Mouse (Mus musculus): ENCODE measurements around the gene Hmgxb4.
"Not testable (repeated sequence)": the region's sequence is repeated elsewhere in the genome, so short reads cannot be mapped to it uniquely, and the experiment has no call there.

The Hmgxb4 gene

DNA sequence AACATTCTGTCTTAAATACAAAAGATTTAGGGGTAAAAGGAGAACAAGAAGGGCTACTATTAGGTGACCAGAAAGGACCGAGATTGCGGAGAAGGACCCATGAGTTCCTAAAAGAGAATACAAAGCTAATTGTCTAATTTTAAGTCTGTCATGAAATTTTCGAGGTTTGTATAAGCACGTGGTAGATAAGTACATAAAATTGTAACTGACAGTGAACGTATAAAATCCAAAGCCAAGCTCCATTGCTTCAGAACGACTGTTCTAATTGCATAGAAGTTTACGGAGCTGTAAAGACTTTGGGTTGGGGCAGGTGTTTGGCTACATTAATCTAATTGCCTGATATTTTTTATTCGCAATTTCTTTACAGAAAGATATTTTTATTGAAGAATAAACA lies at the start of gene Hmgxb4:
TSS of gene Hmgxb4 (plus strand) at position 276 of the 394 bp plus-strand sequence.
- no peak for DNase-seq (ENCODE audit: low spot score in 2 of 2)

DNA sequence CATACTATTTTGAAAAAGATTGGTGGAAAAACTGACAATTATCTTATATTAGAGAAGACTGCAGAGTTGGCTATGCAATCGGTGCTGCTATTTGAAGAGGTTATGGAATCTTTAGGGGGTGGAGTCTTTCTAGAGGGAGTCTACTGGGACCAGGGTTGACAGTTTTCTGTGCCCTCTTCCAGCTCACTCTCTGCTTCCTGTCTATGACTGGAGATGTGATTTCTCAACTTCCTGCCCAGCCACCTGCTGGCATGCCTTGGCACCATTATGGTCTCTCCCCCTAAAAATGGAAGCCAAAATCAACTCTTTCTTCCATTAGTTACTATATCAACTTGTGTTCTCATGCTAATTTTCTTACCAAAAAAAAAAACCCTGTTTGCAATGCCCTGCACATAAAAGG lies 43.7 kb upstream of the Hmgxb4 start:
- no peak for DNase-seq (ENCODE audit: low spot score in 2 of 2)

DNA sequence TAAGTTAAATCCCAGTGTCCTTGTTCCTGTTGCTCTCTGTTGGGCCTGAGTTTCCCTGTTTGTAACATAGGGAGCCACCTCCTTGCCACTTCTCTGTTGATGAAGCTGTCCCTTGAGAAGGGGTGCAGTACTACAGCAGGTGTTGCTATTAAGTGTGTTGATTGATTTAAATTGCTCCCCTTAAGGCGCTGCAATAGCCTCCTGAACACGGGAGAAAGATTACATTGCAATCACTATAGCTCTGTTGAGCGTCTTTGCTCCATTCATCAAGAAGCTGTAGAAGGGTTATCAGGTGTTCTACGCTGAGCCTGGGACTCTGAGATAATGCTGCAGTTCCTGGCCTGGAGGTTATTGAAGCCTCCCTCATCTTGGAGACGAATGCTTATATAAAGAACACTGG lies 29.2 kb upstream of the Hmgxb4 start:
- no peak for DNase-seq (ENCODE audit: low spot score in 2 of 2)

DNA sequence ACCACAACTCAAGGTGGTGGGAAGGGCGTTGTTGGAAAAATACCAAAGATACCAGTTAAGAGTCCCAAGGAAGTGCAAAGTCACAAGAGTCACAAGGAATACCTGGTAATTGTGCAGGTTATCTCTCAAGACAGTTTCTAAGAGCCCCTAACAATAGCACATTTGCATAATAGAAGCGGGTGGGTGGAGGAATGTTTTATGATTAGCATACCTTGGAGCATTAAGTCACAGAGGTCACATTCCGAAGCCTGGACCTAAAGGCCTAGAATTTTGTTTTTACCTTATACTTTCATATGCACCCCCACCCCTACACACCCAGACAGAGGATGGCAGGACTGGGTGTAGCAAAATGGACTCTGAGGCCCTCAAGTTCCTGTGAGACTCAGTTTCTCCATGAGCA lies 22.9 kb upstream of the Hmgxb4 start:
- DNase-seq (ENCODE audit: low spot score in 2 of 2): not testable (repeated sequence)

DNA sequence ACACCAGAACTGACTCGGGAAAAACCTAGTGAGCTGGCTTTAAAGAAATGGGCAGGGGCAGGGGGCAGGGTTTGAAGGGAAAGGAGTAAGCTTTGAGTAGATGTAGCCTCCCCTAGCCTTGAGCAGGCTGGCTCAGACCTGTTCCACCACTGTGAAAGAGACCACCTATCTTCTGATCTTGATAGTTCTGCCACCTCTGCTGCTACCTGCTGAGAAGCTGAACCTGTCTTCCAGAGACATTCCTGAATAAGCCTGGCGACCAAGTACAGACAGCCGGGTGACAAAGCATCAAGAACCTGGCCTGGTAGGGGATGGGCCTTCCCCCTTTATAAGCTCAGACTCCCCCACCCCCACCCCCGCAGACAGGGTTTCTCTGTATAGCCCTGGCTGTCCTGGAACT lies 21.5 kb upstream of the Hmgxb4 start:
- DNase-seq (ENCODE audit: low spot score in 2 of 2): no peak

DNA sequence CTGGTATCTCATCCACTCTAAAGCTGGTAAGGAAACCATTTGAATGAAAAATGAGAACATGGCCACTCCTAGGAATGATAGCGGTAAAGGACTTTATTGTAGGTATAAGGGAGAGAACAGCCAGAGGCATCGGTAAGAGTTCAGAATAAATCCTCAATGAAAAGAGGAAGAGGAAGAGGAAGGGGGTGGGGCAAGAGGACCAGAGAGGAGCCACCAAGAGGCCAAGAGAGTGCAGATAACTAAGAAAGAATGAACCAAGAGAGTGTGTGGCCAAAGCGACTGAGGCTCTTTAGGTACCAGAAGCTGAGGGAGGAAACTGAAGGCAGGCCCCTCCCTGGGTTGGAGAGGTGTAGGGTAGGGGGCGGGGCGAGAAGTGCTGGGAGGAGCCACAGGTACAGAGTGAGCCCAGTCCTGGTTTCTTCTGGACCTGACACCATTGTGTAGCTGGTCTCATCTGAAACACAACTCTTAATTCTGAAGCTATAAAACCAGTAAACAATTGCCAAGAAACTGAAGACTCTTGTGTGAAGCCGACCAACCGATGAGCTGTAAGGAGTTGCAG lies 20.8 kb upstream of the Hmgxb4 start:
- DNase-seq (ENCODE audit: low spot score in 2 of 2): no peak

DNA sequence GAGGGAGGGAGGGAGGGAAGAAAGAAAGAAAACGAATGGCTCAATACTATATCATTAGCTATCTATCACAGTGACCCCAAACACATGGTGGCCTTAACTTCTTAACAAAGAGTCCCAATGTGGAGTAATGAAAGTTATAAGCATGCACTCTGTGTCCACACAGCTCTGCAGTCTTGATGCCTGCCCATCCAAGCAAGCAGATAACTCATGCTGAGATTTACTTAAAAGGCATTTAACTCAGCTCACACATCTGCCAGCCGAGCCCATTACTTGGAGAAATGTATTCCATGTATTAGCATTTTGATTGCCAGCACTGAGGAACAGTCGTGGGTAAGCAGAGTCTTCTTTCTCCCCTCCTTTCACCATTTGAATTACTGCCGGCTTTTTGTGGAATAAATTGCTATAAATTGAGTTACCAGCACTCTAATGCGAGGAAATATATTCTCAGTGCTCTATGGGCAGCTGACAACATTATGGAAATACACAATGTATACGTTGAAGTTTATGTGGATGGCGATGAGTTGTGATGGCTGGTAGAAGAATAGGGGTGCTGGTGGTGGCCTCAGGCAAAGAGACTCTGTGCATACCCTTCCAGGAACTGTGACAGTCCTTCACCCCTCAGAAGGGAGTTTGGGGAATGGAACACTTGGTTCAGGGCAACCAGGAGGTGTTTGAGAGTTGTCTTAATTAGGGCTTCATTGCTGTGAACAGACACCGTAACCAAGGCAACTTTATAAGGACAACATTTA lies 19.9 kb upstream of the Hmgxb4 start:
- DNase-seq (ENCODE audit: low spot score in 2 of 2): no peak

DNA sequence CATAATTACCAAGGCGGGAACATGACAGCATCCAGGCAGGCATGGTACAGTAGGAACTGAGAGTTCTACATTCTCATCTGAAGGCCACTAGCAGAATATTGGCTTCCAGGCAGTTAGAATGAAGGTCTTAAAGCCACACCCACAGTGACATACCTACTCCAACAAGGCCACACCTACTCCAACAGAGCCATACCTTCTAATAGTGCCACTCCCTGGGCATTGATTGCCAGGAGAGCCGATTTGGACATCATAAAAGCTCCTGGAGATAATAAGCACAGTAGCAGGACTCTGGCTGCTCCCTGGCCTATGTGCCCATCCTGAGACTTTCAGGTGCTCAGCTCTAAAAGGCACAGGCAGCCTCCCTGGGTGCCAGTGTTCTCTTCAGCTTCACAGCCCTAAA lies 19.3 kb upstream of the Hmgxb4 start:
- DNase-seq (ENCODE audit: low spot score in 2 of 2): no peak

DNA sequence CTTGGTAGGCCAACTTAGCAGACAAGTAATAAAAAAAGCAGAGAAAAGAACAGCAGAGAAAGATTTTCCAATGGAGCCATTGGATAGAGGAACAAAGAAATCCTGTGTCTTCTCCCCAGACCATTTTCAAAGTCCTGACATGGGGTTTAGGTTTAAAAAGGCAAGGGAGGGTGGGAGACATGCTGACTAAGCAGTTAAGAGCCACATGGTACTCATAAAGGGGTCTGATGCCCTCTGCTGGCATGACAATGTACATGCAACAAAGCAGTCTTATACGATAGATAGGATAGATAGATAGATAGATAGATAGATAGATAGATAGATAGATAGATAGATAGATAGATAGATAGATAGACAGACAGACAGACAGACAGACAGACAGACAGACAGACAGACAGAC lies 15.7 kb upstream of the Hmgxb4 start:
- no peak for DNase-seq (ENCODE audit: low spot score in 2 of 2)

DNA sequence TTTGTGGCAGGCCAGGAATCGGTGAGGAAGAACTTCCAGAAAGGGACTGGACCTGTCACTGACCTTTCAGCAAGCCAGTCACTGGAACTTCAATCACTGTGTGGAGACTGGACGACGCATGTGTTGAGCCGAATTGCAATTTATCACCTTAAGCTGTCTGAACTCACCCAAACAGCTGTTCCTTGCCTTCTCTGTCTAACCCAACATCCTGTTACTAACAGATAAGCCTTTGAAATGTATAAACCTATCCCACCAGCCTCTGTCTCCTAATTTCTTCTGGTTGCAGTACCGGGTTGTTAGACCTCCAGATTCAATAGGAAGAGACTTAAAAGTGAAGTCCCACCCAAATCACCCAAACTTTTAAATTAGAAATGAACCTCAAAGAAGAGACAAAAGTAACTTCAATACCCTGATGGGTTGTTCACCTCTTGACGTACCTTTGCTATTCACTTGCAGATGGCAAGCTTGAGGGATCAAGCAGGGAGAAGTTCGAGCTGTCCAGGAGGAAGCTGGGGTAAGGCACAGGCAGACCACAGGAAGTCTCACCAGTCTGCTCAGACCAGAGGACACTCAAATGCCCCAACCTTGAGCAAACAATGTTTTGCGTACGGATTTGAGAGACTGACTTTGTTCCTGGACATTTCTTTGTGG lies 13.0 kb upstream of the Hmgxb4 start:
- no peak for DNase-seq (ENCODE audit: low spot score in 2 of 2)

DNA sequence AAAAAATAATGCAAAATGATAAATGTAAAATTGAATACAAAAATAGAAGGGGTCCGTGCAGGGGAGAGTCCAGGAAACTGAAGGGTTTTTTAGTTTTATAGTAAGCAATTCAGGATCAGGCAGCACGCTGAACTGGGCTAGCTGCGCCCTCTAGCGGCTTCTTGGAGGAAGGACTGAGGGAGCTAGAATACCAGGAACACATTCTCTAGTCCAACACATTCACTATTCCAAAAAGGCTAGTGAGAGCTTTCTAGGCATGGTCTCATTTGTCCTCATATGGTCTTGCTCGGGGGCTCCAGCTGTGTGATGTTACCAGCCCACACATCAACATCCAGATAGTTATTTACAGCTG lies 12.5 kb upstream of the Hmgxb4 start:
- DNase-seq (ENCODE audit: low spot score in 2 of 2): peak; percentile 38 to 82

DNA sequence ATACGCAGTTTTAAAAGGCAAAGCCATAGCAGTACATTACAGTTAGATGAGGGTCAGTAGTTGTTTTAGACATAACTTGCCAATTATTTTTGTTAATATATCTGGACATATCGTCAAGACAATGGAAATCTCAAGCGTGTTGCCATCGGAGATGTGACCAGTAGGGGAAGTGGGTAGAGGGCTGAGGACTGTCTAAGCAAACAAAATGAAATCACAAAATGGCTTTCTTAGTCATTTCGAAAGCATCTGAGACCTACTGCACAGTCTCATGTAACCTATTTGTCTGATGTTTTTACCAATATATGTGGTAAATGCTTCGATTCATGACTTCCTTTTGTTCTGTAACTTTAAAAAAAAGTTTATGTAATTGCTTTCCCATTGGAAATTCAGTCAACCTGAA lies 11.3 kb upstream of the Hmgxb4 start:
- DNase-seq (ENCODE audit: low spot score in 2 of 2): no peak

DNA sequence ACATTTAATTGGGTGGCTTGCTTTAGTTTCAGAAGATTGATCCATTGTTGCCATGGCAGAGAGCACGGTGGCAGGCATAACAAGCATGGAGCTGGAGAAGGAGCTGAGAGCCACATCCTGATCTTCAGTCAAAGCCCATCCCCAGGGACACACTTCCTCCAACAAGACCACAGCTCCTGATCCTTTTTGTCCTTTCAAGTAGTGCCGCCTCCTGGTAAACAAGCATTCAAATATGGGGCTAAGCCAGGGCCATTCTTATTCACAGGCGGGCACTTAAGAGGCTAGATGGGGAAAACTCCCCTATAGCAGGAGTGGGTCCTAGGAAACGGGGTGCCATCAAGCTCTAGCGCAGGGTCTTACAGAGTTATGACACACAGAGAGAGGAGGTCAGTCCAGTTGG lies 5.7 kb upstream of the Hmgxb4 start:
- DNase-seq (ENCODE audit: low spot score in 2 of 2): no peak

DNA sequence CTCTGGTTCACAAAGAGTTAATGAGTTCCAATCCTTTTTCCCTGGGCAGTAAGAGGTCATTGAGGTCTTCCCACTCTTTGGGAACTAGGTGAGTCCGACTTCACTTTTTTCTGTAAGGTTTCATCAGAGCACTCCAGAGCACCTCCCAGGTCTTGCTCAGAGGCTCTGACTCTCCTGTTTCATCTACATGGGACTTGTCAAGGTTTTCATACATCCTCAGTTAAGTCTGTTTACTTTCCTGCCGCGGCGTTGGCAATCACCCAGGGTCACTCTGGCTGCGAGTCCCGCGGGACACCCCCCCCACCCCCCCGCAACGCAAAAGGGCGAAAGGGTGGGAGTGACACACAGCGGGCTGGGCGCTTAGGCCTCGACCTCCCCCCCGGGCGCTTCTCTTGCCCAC lies 3.1 kb upstream of the Hmgxb4 start:
- no peak for DNase-seq (ENCODE audit: low spot score in 2 of 2)

DNA sequence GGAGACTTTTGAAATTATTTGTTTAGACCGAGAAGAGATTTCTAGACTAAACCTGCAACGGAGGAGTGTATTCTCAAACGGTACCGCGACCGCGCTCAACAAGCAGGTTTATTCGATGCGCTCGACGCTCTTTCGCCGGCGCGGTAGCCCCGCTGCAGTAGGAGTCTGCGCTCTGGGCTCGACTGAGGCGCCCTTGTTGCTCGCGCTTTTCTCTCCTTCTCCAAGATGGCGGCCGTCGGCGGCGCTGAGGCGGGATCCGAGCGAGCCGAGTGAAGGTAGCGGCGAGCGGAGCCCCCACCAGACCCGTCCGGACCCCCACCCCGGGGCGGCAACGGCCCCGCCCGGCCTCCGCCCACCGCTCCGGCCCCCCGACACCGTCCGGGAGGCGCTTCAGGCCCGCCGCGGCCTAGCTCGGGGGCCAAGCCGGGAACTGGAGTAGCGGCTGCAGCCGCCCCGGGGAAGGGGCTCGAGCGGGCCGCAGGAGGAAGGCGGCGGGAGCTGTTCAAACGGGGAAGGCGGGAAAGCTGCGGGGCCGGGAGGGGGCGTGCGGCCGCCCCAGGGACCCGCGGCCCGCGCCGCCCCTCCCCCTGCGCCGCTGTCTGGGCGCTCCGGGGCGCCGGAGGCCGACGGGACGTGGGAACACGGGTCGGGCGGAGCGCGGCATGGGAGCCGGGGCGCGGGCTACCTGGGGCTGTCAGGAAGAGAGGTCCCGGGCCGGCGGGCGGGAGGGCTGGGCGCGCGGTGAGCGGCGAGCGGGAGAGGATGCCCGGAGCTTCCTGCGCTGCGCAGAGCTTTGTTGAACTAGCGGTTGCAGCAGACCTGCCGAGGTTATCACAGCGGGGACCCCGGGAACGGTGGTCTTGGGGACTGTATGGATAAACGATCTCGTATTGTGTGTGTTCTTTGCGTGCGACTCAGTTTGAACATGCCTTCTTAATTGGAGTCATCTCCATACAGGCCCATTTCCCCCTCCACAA lies 607 bp downstream of the Hmgxb4 start:
- peak; percentile 84 to 92 for DNase-seq (ENCODE audit: low spot score in 2 of 2)

DNA sequence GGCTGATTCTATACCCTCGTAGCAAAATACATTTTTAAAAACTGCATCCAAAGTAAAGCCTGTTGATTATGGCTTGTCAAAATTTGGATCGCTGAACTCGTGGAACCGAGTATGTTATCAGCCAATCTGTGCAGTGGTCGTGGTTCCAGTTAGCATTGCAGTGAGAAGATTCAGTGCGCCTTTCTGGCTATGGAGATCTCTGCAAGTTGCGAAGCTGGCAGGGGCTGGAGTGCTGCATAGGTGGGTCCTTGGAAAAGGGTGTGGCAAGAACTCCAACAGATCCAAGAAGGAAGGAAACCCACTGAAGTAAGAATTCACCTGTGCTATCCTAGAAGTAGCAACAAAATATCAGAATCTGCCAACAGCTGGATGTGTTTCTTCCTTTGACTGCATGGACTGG lies 1.4 kb downstream of the Hmgxb4 start:
- peak in 1 of 2 experiments; percentile 62 for DNase-seq (ENCODE audit: low spot score in 2 of 2)

DNA sequence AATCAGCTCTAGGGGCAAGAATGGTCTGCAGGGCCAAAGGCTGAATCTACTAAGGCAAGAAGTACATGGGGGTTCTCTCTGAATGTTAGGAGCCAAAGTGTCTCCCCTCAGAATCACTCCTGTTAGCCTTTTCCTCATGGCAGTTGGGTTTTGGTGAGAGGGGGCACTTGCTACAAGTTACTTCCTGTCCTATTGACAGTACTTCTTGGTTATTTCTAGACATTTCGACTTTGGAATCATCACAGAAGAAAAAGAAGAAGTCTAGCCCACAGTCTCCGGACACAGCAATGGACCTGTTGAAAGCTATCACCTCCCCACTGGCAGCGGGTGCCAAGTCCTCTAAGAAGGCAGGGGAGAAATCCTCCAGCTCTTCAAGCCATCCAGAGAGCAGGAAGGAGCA lies 7.3 kb downstream of the Hmgxb4 start:
- no peak for DNase-seq (ENCODE audit: low spot score in 2 of 2)

DNA sequence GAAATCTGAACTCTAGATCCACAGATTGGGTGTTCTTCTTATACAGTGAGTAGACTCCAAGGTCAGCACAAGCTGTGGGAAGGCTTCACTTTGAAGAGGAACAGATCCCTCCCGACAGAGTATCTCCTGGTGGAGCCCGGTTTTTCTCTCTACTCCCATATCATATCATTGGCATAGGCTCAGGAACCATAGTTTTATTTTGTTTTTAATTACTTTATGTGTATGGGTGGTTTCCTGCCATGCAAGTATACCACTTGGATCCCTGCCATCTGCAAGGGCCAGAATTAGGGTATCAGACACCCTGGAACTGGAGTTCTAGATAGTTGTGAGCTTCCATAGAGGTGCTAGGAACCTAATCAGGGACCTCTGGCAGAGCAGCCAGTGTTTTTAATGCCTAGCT lies 15.7 kb downstream of the Hmgxb4 start:
- no peak for DNase-seq (ENCODE audit: low spot score in 2 of 2)

DNA sequence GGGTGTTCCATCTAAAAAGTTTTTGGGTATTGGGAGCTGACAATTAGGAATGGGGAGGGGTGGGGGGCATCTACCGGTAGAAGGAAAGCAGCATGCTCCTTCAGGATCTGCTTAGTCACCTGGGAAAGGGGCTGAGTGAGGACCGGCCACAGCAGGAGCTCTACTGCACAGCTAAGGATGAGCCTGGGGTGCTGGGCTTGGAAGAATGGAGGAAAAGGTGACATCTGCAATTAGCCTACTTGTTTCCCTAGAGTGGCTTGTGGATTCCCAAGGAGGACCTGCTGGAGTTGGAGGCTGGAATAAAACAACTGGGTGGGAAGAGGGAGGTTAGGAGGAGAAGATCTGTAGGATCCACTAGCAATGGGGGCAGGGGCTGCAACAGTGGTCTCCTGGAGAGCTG lies 20.4 kb downstream of the Hmgxb4 start:
- no peak for DNase-seq (ENCODE audit: low spot score in 2 of 2)

DNA sequence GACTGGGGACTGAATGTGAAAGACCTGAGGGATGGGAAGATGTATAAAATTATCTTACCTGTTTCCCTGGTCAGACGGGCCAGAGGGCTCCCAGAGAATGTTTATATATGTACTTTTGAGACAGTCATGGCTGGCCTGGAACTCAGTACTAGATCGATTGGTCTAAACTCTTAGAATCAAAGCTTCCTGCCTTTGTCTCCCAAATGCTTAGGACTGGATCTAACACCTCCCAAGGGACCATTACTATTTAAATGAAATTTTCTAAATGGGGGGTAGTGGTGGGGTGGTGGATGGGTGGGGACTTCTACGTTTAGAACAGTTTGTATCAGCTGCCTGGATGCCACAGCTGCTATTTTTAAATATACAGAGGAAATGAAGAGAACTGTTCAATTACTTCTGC lies 20.8 kb downstream of the Hmgxb4 start:
- DNase-seq (ENCODE audit: low spot score in 2 of 2): no peak

DNA sequence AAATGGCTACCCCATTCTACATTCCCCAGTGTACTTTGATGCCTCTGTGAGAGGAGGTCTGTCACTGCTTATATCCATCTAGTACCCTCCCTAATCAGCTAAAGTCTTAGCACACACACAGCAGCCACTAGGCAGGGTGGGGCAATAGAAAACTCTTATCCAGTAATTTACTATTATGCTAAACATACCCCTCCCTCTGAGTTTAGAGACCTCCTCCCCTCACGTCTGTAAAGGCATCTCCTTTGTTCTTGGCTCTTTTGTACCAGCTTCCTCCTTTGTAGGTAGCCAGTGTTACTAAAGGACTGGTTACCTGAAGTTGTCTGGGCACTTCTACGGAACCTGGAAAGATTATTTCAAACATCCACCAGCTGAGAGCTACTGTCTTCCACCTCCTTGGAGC lies 22.8 kb downstream of the Hmgxb4 start:
- no peak for DNase-seq (ENCODE audit: low spot score in 2 of 2)

DNA sequence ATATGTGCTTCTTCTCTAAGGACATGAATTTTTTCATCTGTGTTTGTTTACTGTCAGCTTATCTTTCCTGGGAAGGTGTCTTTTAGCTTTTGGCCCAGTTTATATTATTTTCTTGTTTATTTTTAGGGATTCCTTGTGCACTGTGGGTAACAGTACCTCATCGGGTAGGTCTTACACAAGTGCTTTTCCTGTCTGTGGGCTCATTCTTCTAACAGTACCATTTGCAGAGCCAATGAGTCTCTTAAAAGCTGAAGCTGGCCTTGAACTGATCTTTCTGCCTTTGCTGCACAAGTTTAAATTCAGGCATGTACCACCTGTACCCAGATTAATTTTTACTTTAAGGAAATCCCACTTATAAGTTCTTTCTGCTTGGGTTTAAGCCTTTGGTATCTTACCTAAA lies 23.3 kb downstream of the Hmgxb4 start:
- no peak for DNase-seq (ENCODE audit: low spot score in 2 of 2)
